Mouse (Mus musculus) limb, embryonic 10.5 days (tissue): Measurements from ENCODE around the gene Bri3bp. TPM values are rescaled to one million over a fixed set of nuclear protein-coding genes. Genes with fewer than 3 reads are reported as not detected.

Source experiments
- DNase-seq: peaks from one replicate; pipeline ENCODE4 v3.0.0-alpha.2; 2017; ENCODE audit warnings: low spot score
- H3K27ac ChIP-seq: fragments of 300-500 bp; sonication (generic); 2 replicates; pipeline ENCODE4 v1.5.1; 2016; ENCODE audit warnings: mild to moderate bottlenecking
- H3K27me3 ChIP-seq: fragments of 300-500 bp; sonication (generic); 2 replicates; pipeline ENCODE4 v1.6.1; 2016; ENCODE audit warnings: low read depth, mild to moderate bottlenecking; ENCODE audit not compliant: poor library complexity, severe bottlenecking
- H3K36me3 ChIP-seq: fragments of 300-500 bp; sonication (generic); 2 replicates; pipeline ENCODE4 v1.6.1; 2016; ENCODE audit warnings: mild to moderate bottlenecking, moderate library complexity
- H3K4me1 ChIP-seq: fragments of 300-500 bp; sonication (generic); 2 replicates; pipeline ENCODE4 v1.6.1; 2016
- H3K4me3 ChIP-seq: fragments of 300-500 bp; sonication (generic); 2 replicates; pipeline ENCODE4 v1.5.1; 2016; ENCODE audit warnings: mild to moderate bottlenecking, moderate library complexity
- H3K9me3 ChIP-seq: fragments of 300-500 bp; sonication (generic); replicated peaks from 2 replicates; pipeline ENCODE4 v1.6.1; 2016; ENCODE audit warnings: mild to moderate bottlenecking
- WGBS: fragments of 180-500 bp; shearing (Covaris S2); methylation state at CpG from one replicate; pipeline ENCODE4 v1.1.7; 2016; 5-methylcytosine and 5-hydroxymethylcytosine counted together
- microRNA-seq: library from miRNA; unstranded; fragments of <30 nt; microRNA quantifications from one replicate; pipeline ENCODE4, GENCODE M21; 2017
- polyA plus RNA-seq: library from polyadenylated mRNA; unstranded; fragments of >200 nt; fragmentation: Nextera tagmentation; extraction: Ambion mirVana; gene quantifications from 2 replicates; pipeline ENCODE4 v1.2.1, GENCODE M21; 2016

The Bri3bp gene
- polyA plus RNA-seq, 1 experiment from 2014 or later: 52.1 TPM

DNA sequence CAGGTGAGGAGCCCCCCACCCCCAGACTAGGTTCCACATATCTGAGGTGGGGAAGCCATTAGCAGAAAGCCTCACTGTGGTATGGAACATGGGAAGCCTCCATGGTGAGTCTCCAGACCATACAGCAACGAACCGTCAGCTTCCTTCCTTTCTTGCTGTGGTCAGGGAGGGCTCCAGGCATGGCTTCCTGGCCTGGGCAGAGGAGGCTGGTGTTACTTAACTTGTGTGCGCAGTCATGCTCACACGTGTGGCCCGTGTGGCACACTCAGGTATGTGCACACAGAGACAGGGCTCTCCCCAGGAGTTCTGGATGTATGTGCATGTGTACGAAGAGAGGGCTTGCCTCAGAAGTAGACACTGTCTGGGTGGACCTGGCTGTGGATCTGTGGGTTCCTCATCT is 62.3 kb downstream of the Bri3bp start:
- no peak for DNase-seq
- no peaks in the 10 kb centered on the region for H3K9me3 ChIP-seq
- no peak overlapping the region for H3K27ac ChIP-seq
- H3K36me3 ChIP-seq: peaks cover 79% of the 10 kb centered on the region
- 94% methylated on average over 6 of the region's 6 CpGs for WGBS
- no peaks in the 10 kb centered on the region for H3K4me1 ChIP-seq
- no peak overlapping the region for H3K4me3 ChIP-seq
- no peaks in the 10 kb centered on the region for H3K27me3 ChIP-seq

DNA sequence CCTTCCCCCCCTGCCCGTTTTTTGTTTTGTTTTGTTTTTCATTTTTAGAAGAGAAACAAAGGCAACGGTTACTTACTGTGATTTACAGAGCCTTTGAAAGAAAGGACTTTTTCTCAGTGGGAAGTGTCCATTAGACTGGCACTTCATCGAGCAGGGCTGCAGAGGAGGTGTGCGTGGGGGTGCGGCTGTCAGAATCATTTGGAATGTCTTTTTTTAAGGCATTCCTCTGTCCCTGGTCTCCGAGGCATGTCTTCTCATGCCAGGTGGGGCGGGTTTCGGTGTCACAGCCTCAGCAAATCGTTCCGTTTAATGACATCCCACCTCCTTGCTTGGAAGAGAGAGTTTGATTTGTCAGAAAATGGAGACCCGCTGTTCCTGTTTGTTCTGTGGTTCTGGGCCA is 63.3 kb downstream of the Bri3bp start:
- Histone ChIP-seq H3K9me3 (no peaks in the 10 kb centered on the region), H3K27me3 (no peaks in the 10 kb centered on the region), H3K4me3 (no peak overlapping the region), H3K4me1 (no peaks in the 10 kb centered on the region), H3K27ac (no peak overlapping the region), H3K36me3 (peaks cover 79% of the 10 kb centered on the region)
- 81% methylated on average over 11 of the region's 11 CpGs for WGBS
- DNase-seq: no peak

DNA sequence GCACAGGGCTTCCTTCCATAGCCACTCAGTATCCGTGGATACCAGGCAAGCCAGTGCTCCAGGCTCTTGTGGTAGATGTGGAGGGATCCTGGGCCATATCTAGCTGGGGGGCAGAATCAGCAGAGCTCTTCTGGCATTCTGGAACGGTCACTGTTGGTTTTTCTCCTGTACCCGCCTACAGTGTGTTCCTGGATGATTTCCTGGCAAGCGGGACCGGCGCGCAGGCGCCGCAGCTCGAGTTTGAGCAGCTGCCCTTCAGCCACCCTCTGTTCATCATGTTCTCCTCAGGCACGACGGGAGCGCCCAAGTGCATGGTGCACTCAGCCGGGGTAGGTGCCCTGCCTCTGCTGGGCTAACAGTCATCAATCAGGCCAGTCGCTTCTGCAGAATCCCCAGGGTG is 64.6 kb downstream of the Bri3bp start:
- no peaks in the 10 kb centered on the region for H3K27me3 ChIP-seq
- 86% methylated on average over 15 of the region's 15 CpGs for WGBS
- peaks cover 85% of the 10 kb centered on the region for H3K36me3 ChIP-seq
- H3K4me1 ChIP-seq: no peaks in the 10 kb centered on the region
- no peak for DNase-seq
- H3K9me3 ChIP-seq: no peaks in the 10 kb centered on the region
- no peak overlapping the region for H3K4me3 ChIP-seq
- H3K27ac ChIP-seq: no peak overlapping the region

DNA sequence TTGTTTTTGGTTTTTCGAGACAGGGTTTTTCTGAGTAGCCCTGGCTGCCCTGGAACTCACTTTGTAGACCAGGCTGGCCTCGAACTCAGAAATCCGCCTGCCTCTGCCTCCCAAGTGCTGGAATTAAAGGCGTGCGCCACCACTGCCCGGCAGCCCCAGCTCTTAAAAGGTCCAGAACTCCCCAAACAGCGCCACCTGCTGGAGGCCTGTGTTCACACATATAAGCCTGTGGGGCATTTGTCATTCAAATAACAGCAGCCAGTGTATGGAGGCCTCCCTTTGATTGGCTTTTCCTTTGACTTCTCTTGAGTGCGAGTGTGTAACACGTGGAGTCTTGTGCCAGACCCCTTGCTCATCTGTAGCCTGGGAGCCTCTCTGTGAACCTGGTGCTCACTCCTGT is 66.2 kb downstream of the Bri3bp start:
- Histone ChIP-seq H3K4me3 (no peak overlapping the region), H3K4me1 (no peaks in the 10 kb centered on the region), H3K9me3 (no peaks in the 10 kb centered on the region), H3K27ac (no peak overlapping the region), H3K27me3 (no peaks in the 10 kb centered on the region), H3K36me3 (peaks cover 92% of the 10 kb centered on the region)
- 88% methylated on average over 9 of the region's 9 CpGs for WGBS
- no peak for DNase-seq

DNA sequence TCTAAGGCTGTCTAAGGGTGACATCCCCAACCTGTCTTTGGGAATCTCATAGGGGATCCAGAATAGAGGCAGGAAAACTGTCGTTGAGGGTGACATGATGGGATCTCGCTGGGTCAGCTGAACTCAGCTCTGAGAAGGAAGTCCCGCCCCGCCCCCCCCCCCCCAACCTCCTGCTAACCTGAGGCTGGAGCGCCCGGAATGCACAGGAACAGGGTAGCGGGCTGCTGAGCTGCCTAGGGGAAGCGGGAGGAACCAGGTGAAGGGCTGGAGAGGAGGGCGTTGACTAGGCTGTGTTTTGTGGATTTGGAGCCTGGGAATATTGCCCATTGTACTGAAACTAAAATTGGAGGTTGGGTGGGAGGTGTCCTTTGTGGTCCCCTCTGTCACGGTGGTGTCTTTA is 66.6 kb downstream of the Bri3bp start:
- Histone ChIP-seq H3K4me1 (no peaks in the 10 kb centered on the region), H3K9me3 (no peaks in the 10 kb centered on the region), H3K27me3 (no peaks in the 10 kb centered on the region), H3K36me3 (peaks cover 92% of the 10 kb centered on the region), H3K4me3 (no peak overlapping the region), H3K27ac (no peak overlapping the region)
- WGBS: 91% methylated on average over 10 of the region's 10 CpGs
- DNase-seq: no peak

DNA sequence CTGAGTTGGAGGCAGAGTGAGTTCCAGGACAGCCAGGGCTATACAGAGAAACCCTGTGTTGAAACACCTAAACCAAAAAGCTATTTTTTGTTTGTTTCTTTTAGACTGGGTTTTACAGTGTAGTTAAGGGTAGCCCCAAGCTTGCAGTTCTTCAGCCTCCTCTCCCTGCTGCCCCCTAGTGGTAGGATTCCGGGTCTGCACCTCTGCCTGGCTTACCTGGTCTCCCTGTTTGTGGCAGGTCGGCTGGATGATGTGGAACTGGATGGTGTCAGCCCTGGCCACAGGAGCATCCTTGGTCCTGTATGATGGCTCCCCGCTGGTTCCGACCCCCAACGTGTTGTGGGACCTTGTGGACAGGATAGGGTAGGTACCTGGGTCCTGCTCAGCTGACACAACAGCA is 68.2 kb downstream of the Bri3bp start:
- Histone ChIP-seq H3K4me1 (no peaks in the 10 kb centered on the region), H3K36me3 (peaks cover 92% of the 10 kb centered on the region), H3K9me3 (no peaks in the 10 kb centered on the region), H3K4me3 (no peak overlapping the region), H3K27ac (no peak overlapping the region), H3K27me3 (no peaks in the 10 kb centered on the region)
- DNase-seq: peak; percentile 73
- WGBS: 41% methylated on average over 5 of the region's 5 CpGs

Small RNAs within 50 kb of the gene (microRNA-seq; reads per million reads assigned to microRNA genes)
- gene Gm27551: not detected

Other genes with a start within 250 kb of the Bri3bp start
- gene Scarb1, start 100.5 kb upstream of the Bri3bp start, polyA plus RNA-seq: 43.5 and 45.2 TPM in 2 replicates
- 0.44 and 0.54 TPM in 2 replicates for gene Gm10382, start 52.2 kb upstream of the Bri3bp start, polyA plus RNA-seq
- 856 and 992 TPM in 2 replicates for gene Ubc, start 51.4 kb upstream of the Bri3bp start, polyA plus RNA-seq
- 23.5 and 25.5 TPM in 2 replicates for gene Dhx37, start 7.4 kb upstream of the Bri3bp start, polyA plus RNA-seq
- 56.7 and 57.9 TPM in 2 replicates for gene Aacs, start 34.2 kb downstream of the Bri3bp start, polyA plus RNA-seq
- 0.03 TPM in 1 of 2 replicates, not detected in the other for gene Tmem132b, start 90.2 kb downstream of the Bri3bp start, polyA plus RNA-seq